Mouse (Mus musculus) v-Abl transformed pro-B cells (cell line): ENCODE results near the gene Ndufs8.

Source experiments
- in situ Hi-C, 2 experiments: fragments of 400-800 bp; cut with MboI; formaldehyde crosslinking; loops; one replicate each; pipeline ENCODE4 v1.15.1; 2025; ENCODE audit not compliant: unreplicated experiment in 2 of 2

Gene Ndufs8

GRCm38 (mm10) chr19:3935032-3935895 is 22.7 kb upstream of the Ndufs8 start, which contains the start of gene Unc93b1:
TSS of gene Unc93b1 (plus strand) at chr19:3935186.
- in situ Hi-C loops, result loop anchor here in 1 of 2 experiments (10.0 kb wide), 1 partner anchor 360 kb away; no protein-coding TSS in a partner anchor

GRCm38 (mm10) chr19:3931716-3932115 is 19.1 kb upstream of the Ndufs8 start:
- in situ Hi-C loops, result loop anchor here in 1 of 2 experiments (10.0 kb wide), 1 partner anchor 363 kb away; no protein-coding TSS in a partner anchor

GRCm38 (mm10) chr19:3930262-3931057 is 17.9 kb upstream of the Ndufs8 start:
- in situ Hi-C loops, result loop anchor here in 1 of 2 experiments (10.0 kb wide), 1 partner anchor 364 kb away; no protein-coding TSS in a partner anchor

- in situ Hi-C loops, result no loop called here
These were observed 16.8 kb upstream of the Ndufs8 start, which contains the start of gene Aldh3b1 for GRCm38 (mm10) chr19:3929211-3929941. TSS of gene Aldh3b1 (minus strand) at chr19:3929808.

GRCm38 (mm10) chr19:3928779-3929178 is 16.2 kb upstream of the Ndufs8 start:
- in situ Hi-C loops, result no loop called here

GRCm38 (mm10) chr19:3927989-3928388 is 15.4 kb upstream of the Ndufs8 start:
- in situ Hi-C loops, result no loop called here

- in situ Hi-C loops, result no loop called here
These were observed 14.1 kb upstream of the Ndufs8 start for GRCm38 (mm10) chr19:3926685-3927084.

GRCm38 (mm10) chr19:3926279-3926678 is 13.7 kb upstream of the Ndufs8 start:
- in situ Hi-C loops, result no loop called here

- in situ Hi-C loops, result no loop called here
These were observed 13.3 kb upstream of the Ndufs8 start for GRCm38 (mm10) chr19:3925859-3926258.

GRCm38 (mm10) chr19:3924868-3925267 is 12.3 kb upstream of the Ndufs8 start:
- in situ Hi-C loops, result no loop called here

GRCm38 (mm10) chr19:3924190-3924589 is 11.6 kb upstream of the Ndufs8 start:
- in situ Hi-C loops, result no loop called here

- in situ Hi-C loops, result no loop called here
These were observed 11.0 kb upstream of the Ndufs8 start for GRCm38 (mm10) chr19:3923586-3923985.

GRCm38 (mm10) chr19:3922661-3923371 is 10.2 kb upstream of the Ndufs8 start:
- in situ Hi-C loops, result no loop called here

GRCm38 (mm10) chr19:3919928-3920327 is 7.4 kb upstream of the Ndufs8 start:
- in situ Hi-C loops, result no loop called here

- in situ Hi-C loops, result no loop called here
These were observed 4.2 kb upstream of the Ndufs8 start for GRCm38 (mm10) chr19:3916727-3917126.

- in situ Hi-C loops, result no loop called here
These were observed 2.0 kb upstream of the Ndufs8 start for GRCm38 (mm10) chr19:3914535-3914934.

GRCm38 (mm10) chr19:3913692-3914091 is 1.1 kb upstream of the Ndufs8 start:
- in situ Hi-C loops, result no loop called here

- in situ Hi-C loops, result no loop called here
These were observed 2.4 kb downstream of the Ndufs8 start for GRCm38 (mm10) chr19:3910206-3910605.

GRCm38 (mm10) chr19:3907876-3908660 is 4.5 kb downstream of the Ndufs8 start:
- in situ Hi-C loops, result loop anchor here in 1 of 2 experiments (5.0 kb wide), 1 partner anchor 39 kb away; no protein-coding TSS in a partner anchor
